Mouse (Mus musculus): Measurements from ENCODE around the gene Ulk4.
"Not testable (repeated sequence)": the region's sequence is repeated elsewhere in the genome, so short reads cannot be mapped to it uniquely, and the experiment has no call there.

The Ulk4 gene

GRCm38 (mm10) chr9:121250854-121251253 is 26.1 kb downstream of the Ulk4 start:
- DNase-seq, result no peak

GRCm38 (mm10) chr9:121249805-121250204 is 27.2 kb downstream of the Ulk4 start:
- no peak for DNase-seq

DNA sequence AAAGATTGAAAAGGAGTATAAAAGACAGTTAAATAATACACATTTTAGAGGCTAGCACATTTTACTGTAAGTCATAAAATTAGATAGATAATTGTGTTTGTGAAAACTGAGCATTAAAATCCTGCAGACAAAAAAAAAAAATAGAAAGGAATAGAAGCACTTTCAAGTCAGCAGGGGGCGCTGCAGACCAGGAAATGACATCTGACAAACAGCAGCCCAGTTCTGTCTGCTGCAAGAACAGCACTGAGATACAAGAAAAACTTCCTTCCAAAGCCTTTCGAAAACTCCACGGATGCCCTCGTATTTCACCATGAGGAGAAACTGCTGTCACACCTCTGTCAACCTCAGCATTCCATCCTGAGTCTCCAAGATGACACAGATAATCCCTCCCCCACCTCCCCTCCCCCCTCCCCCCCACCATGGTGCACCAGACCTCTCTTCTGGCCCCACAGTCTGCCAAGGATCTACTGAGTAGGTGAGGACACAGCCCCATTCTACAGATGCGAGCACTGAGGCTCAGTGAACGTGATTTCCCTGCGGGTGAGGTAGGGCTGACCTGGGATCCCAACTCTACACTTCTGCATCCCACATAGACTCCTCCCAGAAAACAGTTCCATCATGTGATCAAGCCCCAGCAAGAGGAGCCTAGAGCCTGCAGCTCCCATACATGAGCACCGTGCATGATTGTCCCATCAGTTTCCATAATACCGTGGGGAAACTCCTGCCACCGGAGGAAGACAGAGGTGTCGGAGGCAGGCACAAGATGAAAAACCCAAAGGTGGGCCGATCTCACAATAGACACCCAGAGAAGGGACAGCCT is 28.8 kb downstream of the Ulk4 start:
- peak; percentile 82 to 91 for DNase-seq

DNA sequence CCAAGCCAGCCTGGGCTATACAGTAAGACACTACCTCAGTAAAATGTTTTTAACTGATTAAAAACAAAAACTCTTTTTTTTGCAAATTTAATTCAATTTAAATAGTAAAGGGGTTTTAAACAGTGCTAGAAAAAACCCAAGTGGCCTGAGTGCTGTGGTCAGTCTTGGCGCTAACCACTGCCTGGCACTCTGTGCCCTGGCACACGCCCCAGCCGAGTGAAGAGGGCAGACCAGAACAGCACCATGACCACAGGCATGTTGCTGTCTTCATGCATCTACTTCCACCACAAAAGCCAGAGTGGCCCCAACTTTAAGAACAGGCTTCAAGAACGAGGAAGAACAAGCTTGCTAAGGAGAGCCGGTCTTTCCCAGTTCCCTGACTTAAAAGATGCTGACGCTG is 29.9 kb downstream of the Ulk4 start:
- DNase-seq, result no peak

- no peak for DNase-seq
These were observed 34.7 kb downstream of the Ulk4 start for GRCm38 (mm10) chr9:121242331-121242730.

GRCm38 (mm10) chr9:121241806-121242205 is 35.2 kb downstream of the Ulk4 start:
- DNase-seq, result no peak

GRCm38 (mm10) chr9:121241366-121241765 is 35.6 kb downstream of the Ulk4 start:
- DNase-seq, result no peak

- DNase-seq, result peak in 1 of 2 experiments; percentile 57
These were observed 36.8 kb downstream of the Ulk4 start for GRCm38 (mm10) chr9:121240242-121240641.

- no peak for DNase-seq
These were observed 37.4 kb downstream of the Ulk4 start for GRCm38 (mm10) chr9:121239571-121239970.

DNA sequence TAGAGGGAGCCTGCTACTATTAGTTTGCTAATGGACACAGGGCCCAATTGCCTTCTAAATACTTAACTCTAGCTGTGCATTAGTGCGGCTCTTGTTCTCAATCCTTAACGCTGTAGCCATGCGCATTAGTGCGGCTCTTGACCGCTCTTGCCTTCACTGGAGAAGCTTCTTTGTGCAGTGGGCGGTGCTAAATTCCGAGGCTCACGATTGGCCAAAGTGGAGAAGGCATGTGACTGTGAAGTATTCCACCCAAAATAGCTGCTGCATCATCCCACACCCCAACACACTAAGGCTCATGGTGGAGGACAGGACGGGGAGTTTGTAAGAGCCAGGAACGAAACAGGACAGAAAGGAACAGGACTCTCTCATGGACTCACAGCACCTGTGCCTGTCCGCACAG is 58.4 kb downstream of the Ulk4 start:
- no peak for DNase-seq

- no peak for DNase-seq
These were observed 58.8 kb downstream of the Ulk4 start for GRCm38 (mm10) chr9:121218230-121218629.

GRCm38 (mm10) chr9:121217742-121218141 is 59.3 kb downstream of the Ulk4 start:
- no peak for DNase-seq

DNA sequence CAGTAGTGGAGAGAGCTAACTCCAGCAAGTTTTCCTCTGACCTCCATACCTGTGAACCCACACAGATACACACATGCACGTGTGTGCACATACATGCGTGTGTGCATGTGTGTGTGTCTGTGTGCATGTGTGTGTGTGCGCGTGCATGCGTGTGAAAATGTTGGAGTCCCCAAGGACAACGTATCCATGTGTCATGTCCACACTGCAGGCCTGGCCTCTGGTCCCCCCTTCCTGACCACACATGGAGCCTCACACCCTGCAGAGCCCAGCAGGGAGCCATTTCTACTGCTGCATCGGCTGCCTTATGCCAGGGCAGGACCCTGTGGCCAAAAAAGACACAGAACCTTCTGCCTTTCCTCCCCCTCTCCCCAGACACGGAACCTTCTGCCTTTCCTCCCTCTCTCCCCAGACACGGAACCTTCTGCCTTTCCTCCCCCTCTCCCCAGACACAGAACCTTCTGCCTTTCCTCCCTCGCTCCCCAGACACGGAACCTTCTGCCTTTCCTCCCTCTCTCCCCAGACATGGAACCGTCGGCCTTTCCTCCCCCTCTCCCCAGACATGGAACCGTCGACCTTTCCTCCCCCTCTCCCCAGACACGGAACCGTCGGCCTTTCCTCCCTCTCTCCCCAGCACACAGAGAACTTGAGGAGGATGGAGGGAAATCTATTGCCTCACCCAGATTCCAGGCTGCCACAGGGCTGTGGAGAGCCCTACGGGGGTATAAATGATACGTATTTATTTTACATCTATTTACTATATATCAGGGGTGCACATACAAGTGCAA is 60.3 kb downstream of the Ulk4 start:
- DNase-seq, result no peak

GRCm38 (mm10) chr9:121215349-121216000 is 61.5 kb downstream of the Ulk4 start:
- DNase-seq, result peak; percentile 70 to 81

- no peak for DNase-seq
These were observed 64.7 kb downstream of the Ulk4 start for GRCm38 (mm10) chr9:121212322-121212721.

DNA sequence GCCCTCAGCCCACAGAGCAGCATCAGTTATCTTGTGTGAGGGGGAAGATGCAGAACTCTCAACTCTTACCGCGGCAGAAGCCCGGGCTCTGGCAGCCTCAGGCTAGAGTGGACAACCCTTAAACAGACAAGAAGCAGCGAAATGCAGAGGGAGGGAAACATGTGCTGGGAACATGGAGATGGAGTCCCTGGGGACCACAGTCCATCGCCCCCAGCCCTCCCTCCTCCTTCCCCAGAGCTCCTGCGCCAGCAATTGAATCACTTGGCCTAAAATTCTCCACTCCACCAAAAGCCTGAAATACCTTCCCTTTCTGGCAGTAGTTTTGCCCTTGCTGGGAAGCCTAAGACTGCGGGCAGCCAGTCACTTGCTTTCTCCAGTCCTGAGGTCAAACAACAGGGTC is 72.0 kb downstream of the Ulk4 start:
- no peak for DNase-seq

DNA sequence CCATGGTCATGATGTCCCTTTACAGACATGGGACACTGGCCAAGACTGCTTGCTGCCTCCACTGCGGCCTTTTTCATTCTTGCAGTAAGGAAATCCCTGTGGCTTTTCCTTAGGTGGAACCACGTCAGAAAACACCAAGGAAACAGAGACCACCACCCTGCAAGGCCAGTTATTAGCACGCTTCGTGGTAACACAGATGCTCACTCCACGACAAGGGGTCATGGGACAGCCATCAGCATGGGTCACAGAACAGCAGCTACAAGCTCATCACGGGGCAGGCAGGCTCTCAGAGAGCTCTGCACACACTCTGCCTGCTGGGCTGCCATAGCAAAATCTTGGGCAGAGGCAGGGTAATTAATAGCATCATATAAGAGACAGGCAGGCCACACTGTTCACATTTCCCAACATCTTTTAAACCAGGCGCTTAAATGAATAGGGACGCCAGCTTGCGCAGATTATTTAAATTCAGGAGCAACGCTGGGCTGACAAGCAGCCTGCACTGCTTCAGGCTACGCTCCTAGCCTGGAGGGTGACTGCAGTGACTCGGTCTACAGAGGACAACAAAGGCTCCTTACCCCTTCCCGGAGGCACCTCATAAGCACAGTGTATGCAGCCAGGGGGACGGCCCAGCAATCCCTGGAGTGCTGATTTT is 72.7 kb downstream of the Ulk4 start:
- DNase-seq, result no peak

DNA sequence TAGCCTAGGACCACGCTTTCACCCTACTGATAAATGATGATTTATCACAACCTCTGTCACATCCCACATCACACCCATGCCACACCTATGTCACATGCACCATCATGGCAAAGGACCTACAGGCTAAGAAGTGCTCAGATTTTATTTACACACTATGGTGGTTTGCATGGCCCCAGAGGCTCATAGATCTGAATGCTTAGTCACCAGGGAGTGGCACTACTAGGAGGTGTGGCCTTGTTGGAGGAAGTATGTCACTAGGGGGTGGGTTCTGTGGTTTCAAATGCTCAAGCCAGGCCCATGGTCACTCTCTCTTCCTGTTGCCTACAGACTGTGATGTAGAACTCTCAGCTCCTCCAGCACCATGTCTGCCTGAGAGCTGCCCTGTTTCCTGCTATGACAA is 73.3 kb downstream of the Ulk4 start:
- DNase-seq, result no peak

- not testable (repeated sequence) for DNase-seq
These were observed 77.8 kb downstream of the Ulk4 start for GRCm38 (mm10) chr9:121199146-121199685.

GRCm38 (mm10) chr9:121196473-121196872 is 80.5 kb downstream of the Ulk4 start:
- DNase-seq, result no peak

DNA sequence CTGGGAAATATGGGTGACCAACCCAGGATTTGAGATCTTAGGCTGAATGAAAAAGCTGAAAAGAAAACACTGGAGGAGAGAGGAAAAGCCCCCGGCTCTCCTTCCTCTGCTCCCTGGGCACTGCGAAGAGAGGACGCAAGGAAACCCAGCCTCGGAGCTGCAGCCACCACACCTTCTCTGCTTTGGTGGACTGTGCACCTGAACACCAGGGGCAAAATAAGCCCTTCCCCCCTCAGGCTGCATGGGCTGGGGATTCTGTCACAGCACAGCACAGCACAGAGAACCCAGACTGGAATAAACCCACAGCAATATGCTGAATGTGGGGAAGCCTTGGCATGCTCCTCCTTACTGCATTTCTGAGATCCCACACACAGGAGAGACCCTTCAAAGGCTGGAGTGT is 81.9 kb downstream of the Ulk4 start:
- no peak for DNase-seq

DNA sequence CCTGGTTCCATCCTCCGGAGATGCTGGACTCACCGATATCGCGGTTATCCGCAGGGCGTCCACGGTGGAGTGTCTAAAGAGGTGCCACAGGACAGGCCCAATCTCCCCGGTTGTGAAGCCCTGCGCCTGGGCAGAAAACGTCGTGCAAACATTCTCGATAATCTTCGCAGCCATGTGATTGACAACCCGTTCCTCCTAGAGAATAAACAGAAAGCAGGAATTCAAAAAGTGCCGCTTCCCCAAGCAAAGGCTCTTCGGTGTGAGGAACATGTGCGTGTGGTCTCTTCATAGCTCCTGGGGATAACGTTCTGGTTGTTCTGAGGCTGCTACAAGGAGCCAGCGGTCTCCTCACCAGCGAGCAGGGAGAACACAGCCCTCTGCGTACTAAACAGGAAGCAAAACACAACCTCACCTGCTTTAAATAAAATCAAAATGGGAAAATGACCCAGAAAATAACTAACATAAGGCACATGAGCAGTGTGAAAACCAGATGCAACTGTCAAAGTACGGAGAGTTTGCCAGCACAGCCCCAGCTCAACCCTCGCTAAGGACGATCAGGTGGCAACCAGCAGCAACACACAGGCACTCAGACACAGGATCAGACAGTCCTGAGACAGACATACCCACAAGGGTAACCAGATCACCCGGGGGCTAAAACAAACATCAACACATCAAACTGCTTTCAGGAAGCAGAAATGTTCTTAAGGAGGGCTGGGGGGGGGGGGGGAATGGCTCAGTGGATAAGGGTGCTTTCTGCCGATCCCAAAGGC is 84.2 kb downstream of the Ulk4 start:
- no peak for DNase-seq
